Mouse (Mus musculus) kidney, embryonic 14.5 days (tissue): ENCODE results near the gene Grcc10. TPM values are rescaled to one million over a fixed set of nuclear protein-coding genes. Genes with fewer than 3 reads are reported as not detected.

ENCODE experiments used
- microRNA counts: library from miRNA; unstranded; fragments of <30 nt; microRNA quantifications from one replicate; lab custom pipeline; 2017
- microRNA-seq: library from miRNA; unstranded; fragments of <30 nt; microRNA quantifications from one replicate; pipeline ENCODE4, GENCODE M21; 2016
- polyA plus RNA-seq: library from polyadenylated mRNA; unstranded; fragments of >200 nt; fragmentation: Nextera tagmentation; extraction: Ambion mirVana; gene quantifications from 2 replicates; pipeline ENCODE4 v1.2.1, GENCODE M21; 2014

The Grcc10 gene
- polyA plus RNA-seq, 1 experiment from 2014 or later = 564 TPM

MicroRNAs within 50 kb of the gene (microRNA counts, 519-probe panel; counts per million panel counts)
- microRNA mmu-miR-141 (lab: Ali Mortazavi, UCI) (4,775 counts per million, percentile 36 among the panel's probes with 10 or more counts), microRNA mmu-miR-200c (lab: Ali Mortazavi, UCI) (7,329 counts per million, percentile 78 among the panel's probes with 10 or more counts)

Small RNA genes lying within 50 kb of the gene (microRNA-seq; reads per million reads assigned to microRNA genes)
- gene Mir141 (767 reads per million, percentile 76 among the genes with 10 or more reads in this experiment), gene Mir200c (5,779 reads per million, percentile 92 among the genes with 10 or more reads in this experiment)

Other genes starting within 250 kb of the Grcc10 start
- gene C1rl, start 248.3 kb downstream of the Grcc10 start, polyA plus RNA-seq = 0.71 and 1.1 TPM in 2 replicates
- 3.9 and 4.3 TPM in 2 replicates for gene C1ra, start 229.0 kb downstream of the Grcc10 start, polyA plus RNA-seq
- 8.8 and 11.9 TPM in 2 replicates for gene C1s1, start 199.0 kb downstream of the Grcc10 start, polyA plus RNA-seq
- gene C1rb, start 171.1 kb downstream of the Grcc10 start, polyA plus RNA-seq = 0.11 TPM in 1 of 2 replicates, not detected in the other
- 0.08 TPM in 1 of 2 replicates, not detected in the other for gene C1s2, start 105.3 kb downstream of the Grcc10 start, polyA plus RNA-seq
- 51.2 and 67.3 TPM in 2 replicates for gene Lpcat3, start 78.3 kb downstream of the Grcc10 start, polyA plus RNA-seq
- 233 and 278 TPM in 2 replicates for gene Emg1, start 29.2 kb downstream of the Grcc10 start, polyA plus RNA-seq
- gene Phb2, start 29.0 kb downstream of the Grcc10 start, polyA plus RNA-seq = 341 and 402 TPM in 2 replicates
- 10.0 and 12.9 TPM in 2 replicates for gene Ptpn6, start 2.7 kb downstream of the Grcc10 start, polyA plus RNA-seq
- gene Gm45234, start 14.6 kb upstream of the Grcc10 start, polyA plus RNA-seq = not detected in 2 replicates
- gene Atn1, start 15.2 kb upstream of the Grcc10 start, polyA plus RNA-seq = 17.5 and 17.7 TPM in 2 replicates
- gene Eno2, start 28.3 kb upstream of the Grcc10 start, polyA plus RNA-seq = 8.8 and 10.8 TPM in 2 replicates
- gene Lrrc23, start 38.4 kb upstream of the Grcc10 start, polyA plus RNA-seq = 0.39 and 0.61 TPM in 2 replicates
- 8.7 and 11.4 TPM in 2 replicates for gene Spsb2, start 67.3 kb upstream of the Grcc10 start, polyA plus RNA-seq
- gene Tpi1, start 72.9 kb upstream of the Grcc10 start, polyA plus RNA-seq = 643 and 681 TPM in 2 replicates
- 102 and 139 TPM in 2 replicates for gene Usp5, start 88.1 kb upstream of the Grcc10 start, polyA plus RNA-seq
- 201 and 232 TPM in 2 replicates for gene Cdca3, start 88.2 kb upstream of the Grcc10 start, polyA plus RNA-seq
- 0.84 and 1.3 TPM in 2 replicates for gene Gnb3, start 98.9 kb upstream of the Grcc10 start, polyA plus RNA-seq
- 25.8 and 29.5 TPM in 2 replicates for gene P3h3, start 116.4 kb upstream of the Grcc10 start, polyA plus RNA-seq
- gene Gpr162, start 122.6 kb upstream of the Grcc10 start, polyA plus RNA-seq = 0.55 and 1.1 TPM in 2 replicates
- gene Cd4, start 146.8 kb upstream of the Grcc10 start, polyA plus RNA-seq = 0.16 TPM in 1 of 2 replicates, not detected in the other
- 1.6 and 1.7 TPM in 2 replicates for gene Lag3, start 170.3 kb upstream of the Grcc10 start, polyA plus RNA-seq
- gene Ptms, start 178.7 kb upstream of the Grcc10 start, polyA plus RNA-seq = 219 and 295 TPM in 2 replicates
- 396 and 402 TPM in 2 replicates for gene Mlf2, start 190.0 kb upstream of the Grcc10 start, polyA plus RNA-seq
- gene Cops7a, start 224.2 kb upstream of the Grcc10 start, polyA plus RNA-seq = 144 and 162 TPM in 2 replicates